Mouse (Mus musculus) embryo, embryonic 11 days (tissue): ENCODE measurements around the gene Drg1.

Source experiments
- DNase-seq: peaks from one replicate; pipeline ENCODE4 v3.0.0-alpha.2; 2015

Gene Drg1

DNA sequence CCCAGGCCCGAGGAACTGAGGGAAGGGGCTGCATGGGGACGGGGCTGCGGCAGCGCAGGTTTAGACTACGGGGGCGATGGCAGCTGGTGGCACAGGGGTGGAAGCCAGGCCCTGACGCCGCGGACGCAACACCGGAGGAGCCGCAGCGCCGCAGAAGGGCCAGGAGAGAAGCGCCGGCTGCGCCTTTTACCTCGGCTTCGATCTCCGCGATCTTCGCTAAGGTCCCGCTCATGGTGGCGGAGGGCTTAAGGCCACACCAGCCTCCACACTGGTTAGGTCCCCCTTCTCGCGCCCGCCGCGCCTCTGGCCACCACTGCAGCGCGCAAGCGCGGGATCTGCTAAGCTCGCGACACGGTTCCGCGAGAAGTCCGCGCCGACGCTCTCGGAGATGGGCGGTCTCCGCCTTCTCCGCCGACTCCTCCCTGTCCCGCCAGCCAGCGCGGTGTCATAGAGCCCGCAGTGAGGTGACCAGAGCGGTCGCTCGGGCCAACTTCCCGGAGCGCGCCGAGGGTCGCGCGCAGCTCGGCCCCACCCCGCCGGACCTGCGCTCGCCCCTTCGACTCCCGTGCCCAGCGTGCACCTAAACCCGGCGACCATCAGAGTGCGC, at the start of gene Drg1:
Gene Drg1, minus strand, starts transcription at position 337 of the 607 bp plus-strand sequence.
- peak; percentile 99 for DNase-seq

GRCm38 (mm10) chr11:3314148-3314547, 47.9 kb upstream of the Drg1 start:
- DNase-seq, result peak; percentile 55

GRCm38 (mm10) chr11:3313294-3313693, 47.1 kb upstream of the Drg1 start:
- DNase-seq, result no peak

DNA sequence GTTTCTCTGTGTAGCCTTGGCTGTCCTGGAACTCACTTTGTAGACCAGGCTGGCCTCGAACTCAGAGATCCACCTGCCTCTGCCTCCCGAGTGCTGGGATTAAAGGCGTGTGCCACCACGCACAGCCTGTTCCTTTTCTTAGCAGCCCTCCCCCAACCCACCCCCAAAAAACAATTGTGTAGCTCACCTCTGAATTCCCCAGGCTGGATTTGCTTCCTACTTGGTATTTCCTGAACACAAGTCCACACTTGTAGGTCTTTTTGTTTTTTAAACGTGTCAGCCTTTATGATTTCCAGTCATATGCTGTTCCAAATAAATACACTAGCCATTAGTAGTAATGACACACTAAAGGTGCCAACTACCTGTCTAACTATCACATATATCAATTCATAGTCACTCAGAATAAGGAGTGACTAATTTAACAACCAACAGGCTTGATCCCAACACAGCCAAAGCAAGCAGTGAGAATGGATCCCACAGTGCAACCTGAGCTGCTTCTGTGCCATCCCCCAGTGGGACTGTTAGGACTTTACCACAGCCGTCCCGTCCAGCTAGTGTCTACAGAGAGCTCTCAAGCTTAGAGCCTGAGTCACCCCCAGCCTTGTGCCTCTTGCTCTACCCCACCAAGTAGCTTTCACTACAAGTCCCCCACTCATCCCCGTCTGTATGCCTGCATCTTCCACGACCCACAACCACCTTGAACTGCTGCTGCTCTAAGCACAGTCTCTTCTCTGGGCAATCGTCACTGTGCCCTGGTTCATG, 45.6 kb upstream of the Drg1 start:
- no peak for DNase-seq

- no peak for DNase-seq
These were observed 44.8 kb upstream of the Drg1 start for GRCm38 (mm10) chr11:3310789-3311585.

GRCm38 (mm10) chr11:3309884-3310283, 43.7 kb upstream of the Drg1 start:
- DNase-seq, result no peak

- no peak for DNase-seq
These were observed 41.7 kb upstream of the Drg1 start for GRCm38 (mm10) chr11:3307875-3308274.

- DNase-seq, result no peak
These were observed 39.6 kb upstream of the Drg1 start for GRCm38 (mm10) chr11:3305821-3306220.

DNA sequence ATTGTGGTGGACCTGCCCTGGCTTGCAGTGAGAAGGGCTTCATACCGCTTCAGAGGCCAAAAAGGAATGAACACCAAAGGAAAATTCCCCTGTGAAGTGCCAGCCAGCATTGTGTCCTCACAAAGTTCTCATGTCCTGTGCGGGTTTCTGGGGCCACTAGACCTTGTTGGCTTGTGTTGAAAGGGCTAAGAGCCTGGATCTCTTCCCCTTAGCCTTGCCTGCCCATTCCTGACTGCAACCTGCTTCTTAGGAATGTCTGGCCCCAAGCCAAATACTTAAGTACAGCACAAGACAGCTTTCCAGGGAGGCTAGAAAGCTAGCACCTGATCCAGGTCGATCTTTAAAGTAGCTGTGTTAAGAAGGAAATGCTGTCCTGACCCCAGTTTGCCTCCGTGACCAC, 36.6 kb upstream of the Drg1 start:
- DNase-seq, result no peak

- no peak for DNase-seq
These were observed 36.2 kb upstream of the Drg1 start for GRCm38 (mm10) chr11:3302385-3302784.

- no peak for DNase-seq
These were observed 34.9 kb upstream of the Drg1 start for GRCm38 (mm10) chr11:3301075-3301474.

DNA sequence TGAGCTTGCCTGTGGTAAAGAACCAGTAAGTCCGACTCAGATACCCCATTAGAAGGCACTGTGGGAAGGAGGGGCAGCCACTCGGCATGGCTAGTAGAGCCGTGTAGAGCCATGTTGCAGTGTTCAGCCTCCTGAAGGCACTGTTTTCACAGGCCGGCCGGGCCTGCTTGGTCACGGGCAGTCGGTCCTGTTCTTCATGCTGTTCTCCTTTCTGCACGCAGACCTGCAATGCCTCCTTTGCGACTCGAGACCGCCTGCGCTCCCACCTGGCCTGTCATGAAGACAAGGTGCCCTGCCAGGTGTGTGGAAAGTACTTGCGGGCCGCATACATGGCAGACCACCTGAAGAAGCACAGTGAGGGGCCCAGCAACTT, 32.6 kb upstream of the Drg1 start:
- DNase-seq, result no peak

DNA sequence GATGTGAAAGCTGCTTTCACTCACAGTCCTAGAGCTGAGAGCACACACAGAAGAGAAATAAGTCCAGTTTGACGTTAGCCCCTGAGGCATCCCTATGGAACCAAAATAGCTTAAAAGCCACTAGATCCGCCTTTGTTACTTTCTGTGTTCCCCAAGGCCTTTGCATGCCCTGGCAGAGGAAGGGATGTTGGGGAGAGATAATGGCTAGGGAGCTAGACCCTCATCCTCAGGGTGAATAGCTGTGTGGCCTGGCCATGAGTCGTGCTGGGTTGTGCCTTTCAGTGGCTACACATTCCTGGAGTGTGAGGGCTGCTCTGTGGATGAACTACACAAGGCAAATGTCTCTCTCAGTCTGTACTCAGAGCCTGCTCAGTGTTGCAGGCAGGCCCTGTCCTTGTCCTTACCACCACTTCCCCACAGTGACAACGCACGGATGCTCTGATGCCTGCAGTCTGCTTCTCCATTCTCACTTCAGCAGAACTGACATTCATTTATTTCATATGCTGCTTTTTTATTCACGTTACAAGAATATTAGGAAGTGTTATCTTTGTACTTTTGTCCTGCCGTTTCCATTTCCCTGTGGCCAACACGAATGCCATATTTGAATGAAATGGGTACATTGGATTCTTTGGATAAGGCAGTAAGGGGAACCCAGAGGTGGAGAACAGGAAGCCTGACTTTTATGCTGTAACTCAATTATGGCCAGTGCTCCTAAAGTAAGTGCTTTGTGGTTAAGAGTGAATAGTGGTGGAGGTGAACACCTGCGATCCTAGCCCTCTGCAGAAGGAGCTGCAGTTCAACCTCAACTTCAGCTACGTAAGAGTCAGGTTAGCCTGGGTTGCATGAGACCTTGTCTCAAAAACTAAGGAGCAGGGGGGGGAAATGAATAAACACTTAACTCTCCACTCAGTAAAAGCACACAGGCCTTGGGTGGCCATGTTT, 31.9 kb upstream of the Drg1 start:
- no peak for DNase-seq

GRCm38 (mm10) chr11:3296056-3296455, 29.8 kb upstream of the Drg1 start:
- DNase-seq, result no peak

DNA sequence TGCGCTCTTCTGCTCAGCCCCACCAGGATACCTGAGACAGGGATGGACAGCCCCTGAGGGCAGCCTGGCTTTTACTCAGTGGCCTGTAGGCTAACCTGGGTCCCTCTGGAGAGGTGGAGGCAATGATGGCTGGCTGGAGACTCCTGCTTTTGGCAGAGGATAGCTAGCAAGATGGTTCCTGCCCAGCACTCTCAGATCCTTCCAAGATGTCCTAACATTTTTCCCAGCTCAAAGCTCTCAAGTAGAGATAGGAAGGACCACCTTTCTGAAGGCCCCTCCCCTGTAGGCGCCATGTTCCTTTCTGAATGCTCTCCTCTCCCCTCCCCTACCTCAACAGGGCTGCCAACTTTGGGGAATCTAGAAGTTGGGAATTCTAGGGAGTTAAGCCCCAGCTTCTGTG, 28.4 kb upstream of the Drg1 start:
- DNase-seq, result no peak

DNA sequence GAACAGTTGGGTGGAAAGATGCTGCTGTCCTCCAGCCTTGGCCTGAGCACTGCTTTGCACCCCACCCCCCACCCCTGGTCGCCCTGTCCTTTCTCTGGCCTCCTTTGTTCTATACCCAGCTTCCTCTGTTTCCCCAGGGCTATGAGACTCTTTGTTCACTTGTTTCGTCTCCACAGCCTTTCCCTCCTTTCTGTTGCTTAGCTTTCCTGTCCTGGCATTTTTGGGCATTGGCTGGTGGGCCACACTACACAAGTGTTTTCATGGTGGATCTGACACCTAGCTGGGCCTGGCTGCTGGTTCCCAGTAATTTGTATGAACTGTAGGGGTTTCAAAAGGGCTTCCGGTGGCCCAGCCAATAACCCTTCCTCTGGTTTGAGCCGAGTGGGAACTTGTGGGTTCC, 27.1 kb upstream of the Drg1 start:
- DNase-seq, result no peak

- DNase-seq, result peak; percentile 92
These were observed 26.6 kb upstream of the Drg1 start for GRCm38 (mm10) chr11:3292711-3293249.

- DNase-seq, result peak; percentile 89
These were observed 25.8 kb upstream of the Drg1 start for GRCm38 (mm10) chr11:3292062-3292421.

- peak; percentile 46 for DNase-seq
These were observed 25.3 kb upstream of the Drg1 start for GRCm38 (mm10) chr11:3291311-3292061.

GRCm38 (mm10) chr11:3290640-3291310, 24.6 kb upstream of the Drg1 start:
- peak; percentile 59 for DNase-seq
